Mouse (Mus musculus) heart, adult 2 months (tissue): ENCODE measurements around the gene Timp2. TPM values are rescaled to one million over a fixed set of nuclear protein-coding genes. Genes with fewer than 3 reads are reported as not detected.
A peak's percentile ranks its signal among the peaks of the same experiment; 100 is the strongest.

Experiments used
- DNase-seq, 2 experiments: peaks; one replicate each; pipeline ENCODE4 v3.0.0; 2021
- H3K27ac ChIP-seq: fragments of 200-600 bp; 2 replicates; pipeline ENCODE4 v1.8.1; 2022
- H3K27me3 ChIP-seq: fragments of 200-500 bp; 2 replicates; pipeline ENCODE4 v1.6.1; 2012; ENCODE audit warnings: mild to moderate bottlenecking, low read length, inconsistent platforms, mixed read lengths; ENCODE audit not compliant: control insufficient read depth, insufficient read depth
- H3K36me3 ChIP-seq: fragments of 200-500 bp; 2 replicates; pipeline ENCODE4 v1.6.1; 2012; ENCODE audit warnings: low read length, inconsistent platforms; ENCODE audit not compliant: control insufficient read depth, insufficient read depth
- H3K4me1 ChIP-seq: fragments of 200-500 bp; 2 replicates; pipeline ENCODE4 v1.6.1; 2011; ENCODE audit warnings: low read length; ENCODE audit not compliant: control insufficient read depth, insufficient read depth
- H3K4me3 ChIP-seq: fragments of 200-600 bp; 2 replicates; pipeline ENCODE4 v1.8.1; 2022
- H3K79me2 ChIP-seq: fragments of 200-500 bp; replicated peaks from 2 replicates; pipeline ENCODE4 v1.6.1; 2012; ENCODE audit warnings: mild to moderate bottlenecking, inconsistent platforms, low read length, moderate library complexity, mixed read lengths; ENCODE audit not compliant: control insufficient read depth, insufficient read depth
- H3K9ac ChIP-seq: fragments of 200-500 bp; 2 replicates; pipeline ENCODE4 v1.6.1; 2012; ENCODE audit warnings: low read depth, mild to moderate bottlenecking, control low read depth, inconsistent platforms, low read length, mixed read lengths
- CTCF ChIP-seq: fragments of 200-600 bp; IDR thresholded peaks from 2 replicates; pipeline ENCODE4 v1.8.1; 2022; ENCODE audit warnings: antibody characterized with exemption, mild to moderate bottlenecking, moderate library complexity
- EP300 ChIP-seq: fragments of 200-500 bp; IDR thresholded peaks from 2 replicates; pipeline ENCODE4 v1.6.1; 2011; ENCODE audit warnings: low read depth, low read length, control low read depth; ENCODE audit not compliant: insufficient read depth
- POLR2A ChIP-seq: fragments of 200-500 bp; IDR thresholded peaks from 2 replicates; pipeline ENCODE4 v1.6.1; 2011; ENCODE audit warnings: mild to moderate bottlenecking, low read depth, low read length, control low read depth; ENCODE audit not compliant: insufficient read depth
- WGBS: fragments of 180-500 bp; shearing (Covaris S2); methylation state at CpG from one replicate; pipeline ENCODE4 v1.1.7; 2018; 5-methylcytosine and 5-hydroxymethylcytosine counted together
- intact Hi-C: fragments of 180-260 bp; cut with DNase I; formaldehyde crosslinking; loops from one replicate; pipeline ENCODE4 v1.15.1; 2025
- polyA plus RNA-seq: library from polyadenylated mRNA; depleted of rRNA; stranded (reverse); fragments of >200 nt; gene quantifications from 2 replicates; pipeline ENCODE4 v1.2.3, GENCODE M21; 2012
- total RNA-seq, 2 experiments: library from RNA; stranded (reverse); gene quantifications; 2 replicates each; pipeline ENCODE4 v1.2.3; 2021

The Timp2 gene
- total and polyA plus RNA-seq, 3 experiments, result 98.9 to 109 (median 99.2) TPM

DNA sequence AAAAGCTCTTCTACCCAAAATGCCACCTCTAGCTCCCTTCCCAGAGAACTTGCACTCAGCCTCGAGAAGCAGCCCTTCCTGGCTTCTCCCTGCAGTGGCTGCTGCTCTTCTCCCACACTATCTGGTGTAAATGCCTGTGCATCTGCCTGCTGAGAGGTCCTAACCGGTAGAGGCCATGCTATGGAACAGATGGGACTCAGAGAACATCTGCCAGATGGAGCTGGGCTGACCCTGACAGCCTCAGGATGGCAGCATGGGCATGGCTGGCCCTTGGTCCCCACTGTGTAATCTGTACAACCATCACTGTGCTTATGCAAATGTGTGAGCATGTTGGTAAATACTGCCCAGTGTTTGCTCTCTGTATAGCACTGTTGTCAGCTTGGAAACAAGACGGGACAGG is 32.9 kb downstream of the Timp2 start:
- Histone ChIP-seq H3K4me3 (no peak overlapping the region), H3K27ac (no peak overlapping the region), H3K79me2 (no peaks in the 10 kb centered on the region), H3K9ac (no peak overlapping the region; the same call in 1 of the 2 replicates), H3K27me3 (no peaks in the 10 kb centered on the region), H3K36me3 (no peaks in the 10 kb centered on the region), H3K4me1 (peaks cover 17% of the 10 kb centered on the region)
- WGBS, result 56% methylated on average over 3 of the region's 3 CpGs
- no peak for DNase-seq
- no peak for TF ChIP-seq POLR2A
- no peak for TF ChIP-seq EP300
- TF ChIP-seq CTCF, result no peak
- intact Hi-C loops, result no loop called here

DNA sequence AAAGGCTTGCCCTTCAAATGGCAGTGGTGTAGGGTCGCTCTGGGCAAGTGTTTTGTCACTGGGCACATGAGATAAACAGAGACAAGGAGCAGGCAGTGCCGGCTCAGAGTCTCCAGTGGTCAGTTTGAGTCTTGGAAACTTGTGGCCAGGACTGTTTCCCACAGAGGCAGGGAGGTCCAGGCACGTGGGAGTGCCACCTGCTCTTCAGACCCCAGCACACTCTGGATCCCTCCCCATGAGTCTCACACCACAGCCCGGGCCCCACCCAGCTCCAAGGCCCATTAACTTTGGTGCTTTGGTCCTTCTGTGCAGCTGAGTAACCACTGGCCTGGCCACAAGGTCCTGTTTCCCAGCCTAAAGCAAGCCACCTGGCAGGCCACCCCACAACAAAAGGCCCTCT is 33.6 kb downstream of the Timp2 start:
- Histone ChIP-seq H3K4me3 (no peak overlapping the region), H3K4me1 (peaks cover 11% of the 10 kb centered on the region), H3K79me2 (no peaks in the 10 kb centered on the region), H3K36me3 (no peaks in the 10 kb centered on the region), H3K9ac (no peak overlapping the region), H3K27me3 (no peaks in the 10 kb centered on the region), H3K27ac (no peak overlapping the region)
- intact Hi-C loops, result no loop called here
- DNase-seq, result no peak
- TF ChIP-seq CTCF, result no peak
- TF ChIP-seq EP300, result no peak
- TF ChIP-seq POLR2A, result no peak
- 65% methylated on average over 4 of the region's 4 CpGs for WGBS

DNA sequence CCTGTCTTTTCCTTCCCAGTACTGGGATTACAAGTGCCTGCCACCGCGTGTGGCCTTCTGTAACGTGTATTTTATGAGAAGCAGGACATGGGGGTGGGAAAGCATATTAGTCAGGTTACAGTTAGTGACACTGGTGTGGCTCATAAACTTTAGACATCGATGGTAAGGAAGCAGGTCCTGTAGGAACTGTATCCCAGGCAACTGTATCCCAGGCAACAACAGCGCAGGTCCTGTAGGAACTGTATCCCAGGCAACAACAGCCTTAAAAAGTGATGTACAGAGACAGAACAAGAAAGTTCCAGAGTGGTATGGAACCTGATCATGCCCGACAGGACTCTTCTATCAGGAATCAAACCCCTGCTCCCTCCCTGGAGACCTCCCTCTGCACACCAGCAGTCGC is 34.0 kb downstream of the Timp2 start:
- no peak for TF ChIP-seq CTCF
- TF ChIP-seq POLR2A, result no peak
- no peak for TF ChIP-seq EP300
- intact Hi-C loops, result no loop called here
- H3K4me3 ChIP-seq, result no peak overlapping the region
- no peak overlapping the region for H3K9ac ChIP-seq
- H3K27ac ChIP-seq, result no peak overlapping the region
- no peaks in the 10 kb centered on the region for H3K79me2 ChIP-seq
- H3K36me3 ChIP-seq, result no peaks in the 10 kb centered on the region
- no peaks in the 10 kb centered on the region for H3K27me3 ChIP-seq
- no peak for DNase-seq
- H3K4me1 ChIP-seq, result peaks cover 9% of the 10 kb centered on the region
- WGBS, result 90% methylated on average over 7 of the region's 7 CpGs

DNA sequence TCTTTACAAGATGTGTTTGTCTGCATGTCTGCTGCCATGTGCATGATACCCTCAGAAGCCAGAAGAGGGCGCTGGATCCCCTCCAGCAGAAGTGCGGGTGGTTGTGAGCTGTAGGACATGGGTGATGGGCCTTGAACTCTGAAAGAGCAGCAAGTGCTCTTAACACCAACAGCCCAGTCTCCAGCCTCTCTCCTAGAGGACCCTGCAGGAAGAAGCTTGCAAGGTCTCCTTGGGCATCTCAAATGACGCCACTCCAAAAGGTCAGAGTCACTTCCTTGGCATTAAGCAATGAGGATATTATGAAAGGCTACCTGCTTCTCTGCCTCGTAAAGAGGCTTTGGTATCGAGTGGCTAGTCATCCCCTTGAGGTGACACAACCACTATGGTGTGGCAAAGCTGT is 36.9 kb downstream of the Timp2 start:
- TF ChIP-seq POLR2A (no peak), CTCF (peak; percentile 75)
- Histone ChIP-seq H3K4me1 (peaks cover 4% of the 10 kb centered on the region), H3K27ac (no peak overlapping the region), H3K79me2 (no peaks in the 10 kb centered on the region), H3K4me3 (no peak overlapping the region), H3K9ac (no peak overlapping the region), H3K27me3 (no peaks in the 10 kb centered on the region), H3K36me3 (no peaks in the 10 kb centered on the region)
- intact Hi-C loops, result no loop called here
- 56% methylated on average over 5 of the region's 5 CpGs for WGBS
- DNase-seq, result no peak

DNA sequence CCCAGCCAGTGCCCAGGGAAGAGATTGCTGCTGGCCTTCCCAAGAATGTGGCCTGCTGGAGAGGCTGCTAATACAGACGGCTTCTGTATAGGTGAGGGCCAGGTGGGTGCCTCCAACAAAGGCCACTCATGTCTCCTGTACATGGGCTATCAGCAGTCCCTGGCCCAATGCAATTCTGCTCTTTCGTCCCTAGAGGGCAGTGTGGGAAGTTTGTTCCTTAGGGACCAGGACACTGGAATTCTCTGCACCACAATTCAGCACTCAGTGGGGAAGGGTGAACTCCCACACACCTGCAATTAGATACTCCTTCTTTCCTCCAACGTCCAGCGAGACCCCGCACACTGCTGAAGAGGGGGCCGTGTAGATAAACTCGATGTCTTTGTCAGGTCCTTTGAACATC is 38.4 kb downstream of the Timp2 start:
- H3K79me2 ChIP-seq, result no peaks in the 10 kb centered on the region
- no peak overlapping the region for H3K9ac ChIP-seq
- peak; percentile 37 to 54 for DNase-seq
- H3K27ac ChIP-seq, result no peak overlapping the region
- intact Hi-C loops, result loop anchor here (1.0 kb wide), 2 partner anchors 38 to 62 kb away; partner anchors contain the start of gene Timp2
- no peaks in the 10 kb centered on the region; the same call in 1 of the 2 replicates for H3K4me1 ChIP-seq
- H3K27me3 ChIP-seq, result no peaks in the 10 kb centered on the region
- WGBS, result 15% methylated on average over 7 of the region's 7 CpGs
- 0 out of 2 replicates have a peak, but pooled peaks have one; percentile 63 for TF ChIP-seq EP300
- no peak for TF ChIP-seq POLR2A
- TF ChIP-seq CTCF, result peak; percentile 97
- H3K4me3 ChIP-seq, result no peak overlapping the region
- no peaks in the 10 kb centered on the region; the same call in 1 of the 2 replicates for H3K36me3 ChIP-seq

- Histone ChIP-seq H3K4me1 (no peaks in the 10 kb centered on the region), H3K27ac (no peak overlapping the region), H3K27me3 (no peaks in the 10 kb centered on the region), H3K4me3 (no peak overlapping the region), H3K9ac (no peak overlapping the region), H3K36me3 (no peaks in the 10 kb centered on the region; the same call in 1 of the 2 replicates), H3K79me2 (no peaks in the 10 kb centered on the region)
- no peak for TF ChIP-seq CTCF
- no peak for TF ChIP-seq EP300
- TF ChIP-seq POLR2A, result no peak
- DNase-seq, result no peak
- WGBS, result 66% methylated on average over 8 of the region's 8 CpGs
- intact Hi-C loops, result no loop called here
Observed at GRCm38 (mm10) chr11:118316231-118316806, 39.2 kb downstream of the Timp2 start.
